Mouse (Mus musculus) stomach, embryonic 15.5 days (tissue): Measurements from ENCODE around the gene Pfn1. TPM values are rescaled to one million over a fixed set of nuclear protein-coding genes. Genes with fewer than 3 reads are reported as not detected.

ENCODE experiments used
- ATAC-seq: fragments of 200-750 bp; cut with Nextera tagmentation; 2 replicates; pipeline ENCODE4 v1.8.0; 2017; ENCODE audit warnings: low read depth, moderate number of reproducible peaks, moderate TSS enrichment; ENCODE audit not compliant: insufficient read depth, low FRiP score
- H3K27ac ChIP-seq: fragments of 300-500 bp; sonication (generic); 2 replicates; pipeline ENCODE4 v1.5.1; 2015; ENCODE audit warnings: mild to moderate bottlenecking, inconsistent platforms
- H3K27me3 ChIP-seq: fragments of 300-500 bp; sonication (generic); replicated peaks from 2 replicates; pipeline ENCODE4 v1.6.1; 2015; ENCODE audit warnings: inconsistent platforms
- H3K36me3 ChIP-seq: fragments of 300-500 bp; sonication (generic); 2 replicates; pipeline ENCODE4 v1.6.1; 2015; ENCODE audit warnings: inconsistent platforms
- H3K4me1 ChIP-seq: fragments of 300-500 bp; sonication (generic); 2 replicates; pipeline ENCODE4 v1.6.1; 2015; ENCODE audit warnings: inconsistent platforms
- H3K4me2 ChIP-seq: fragments of 300-500 bp; sonication (generic); 2 replicates; pipeline ENCODE4 v1.6.1; 2015; ENCODE audit warnings: mild to moderate bottlenecking, inconsistent platforms
- H3K4me3 ChIP-seq: fragments of 300-500 bp; sonication (generic); replicated peaks from 2 replicates; pipeline ENCODE4 v1.5.1; 2015; ENCODE audit warnings: inconsistent platforms
- H3K9ac ChIP-seq: fragments of 300-500 bp; sonication (generic); 2 replicates; pipeline ENCODE4 v1.6.1; 2015; ENCODE audit warnings: inconsistent platforms
- H3K9me3 ChIP-seq: fragments of 300-500 bp; sonication (generic); 2 replicates; pipeline ENCODE4 v1.6.1; 2016; ENCODE audit warnings: inconsistent platforms
- whole genome bisulfite sequencing: fragments of 180-500 bp; shearing (Covaris S2); methylation state at CpG from one replicate; pipeline ENCODE4 v1.1.7; 2015; 5-methylcytosine and 5-hydroxymethylcytosine counted together
- polyA plus RNA-seq: library from polyadenylated mRNA; unstranded; fragments of >200 nt; fragmentation: Nextera tagmentation; extraction: Ambion mirVana; gene quantifications from 2 replicates; pipeline ENCODE4 v1.2.1, GENCODE M21; 2015

Gene Pfn1
- polyA plus RNA-seq, 1 experiment from 2014 or later: 1,701 TPM

DNA sequence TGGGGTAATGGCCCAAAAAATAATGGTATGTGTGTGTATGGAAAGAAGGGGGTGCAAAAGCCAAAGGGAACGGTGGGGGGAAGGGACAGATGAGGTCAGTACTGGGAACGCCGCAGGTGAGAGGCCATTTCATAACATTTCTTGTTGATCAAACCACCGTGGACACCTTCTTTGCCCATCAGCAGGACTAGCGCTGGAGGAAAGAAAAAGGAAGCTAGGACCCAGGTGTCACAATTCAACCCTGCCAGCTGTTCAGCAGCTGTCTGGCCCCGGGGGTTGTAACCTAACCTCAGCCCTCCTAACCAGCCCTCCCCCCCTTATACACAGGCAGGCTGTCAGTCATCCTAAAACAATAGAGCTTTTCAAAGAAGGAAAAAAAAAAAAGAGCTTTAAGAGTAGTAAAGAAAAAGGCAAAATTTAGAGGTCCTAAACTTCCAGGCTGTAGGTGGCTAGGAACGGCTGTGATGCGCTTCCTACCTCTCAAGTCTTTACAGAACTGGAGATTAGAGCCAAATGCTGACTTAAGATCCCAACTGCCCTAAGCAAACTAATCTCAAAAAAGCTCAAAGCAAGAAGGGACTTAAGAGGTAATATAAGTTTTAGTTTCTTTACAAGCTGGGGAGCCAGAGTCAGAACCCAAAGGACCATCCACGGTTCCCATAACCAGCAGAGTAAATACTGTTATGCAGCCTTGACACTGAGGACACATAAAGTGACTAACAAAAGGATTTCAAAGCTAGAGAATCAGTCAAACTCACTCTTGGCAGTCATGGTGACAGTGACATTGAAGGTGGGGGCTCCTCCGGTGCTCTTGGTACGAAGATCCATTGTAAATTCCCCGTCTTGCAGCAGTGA is 2.2 kb downstream of the Pfn1 start:
- peak overlapping the region; percentile 73 for H3K4me3 ChIP-seq
- peaks cover 36% of the 10 kb centered on the region for H3K36me3 ChIP-seq
- H3K4me2 ChIP-seq: peak overlapping the region; percentile 94
- ATAC-seq: no peak
- peak overlapping the region; percentile 97 for H3K27ac ChIP-seq
- 46% methylated on average over 12 of the region's 12 CpGs for WGBS
- H3K9ac ChIP-seq: peak overlapping the region; percentile 89
- H3K9me3 ChIP-seq: no peaks in the 10 kb centered on the region
- peaks cover 58% of the 10 kb centered on the region for H3K4me1 ChIP-seq
- no peaks in the 10 kb centered on the region for H3K27me3 ChIP-seq

DNA sequence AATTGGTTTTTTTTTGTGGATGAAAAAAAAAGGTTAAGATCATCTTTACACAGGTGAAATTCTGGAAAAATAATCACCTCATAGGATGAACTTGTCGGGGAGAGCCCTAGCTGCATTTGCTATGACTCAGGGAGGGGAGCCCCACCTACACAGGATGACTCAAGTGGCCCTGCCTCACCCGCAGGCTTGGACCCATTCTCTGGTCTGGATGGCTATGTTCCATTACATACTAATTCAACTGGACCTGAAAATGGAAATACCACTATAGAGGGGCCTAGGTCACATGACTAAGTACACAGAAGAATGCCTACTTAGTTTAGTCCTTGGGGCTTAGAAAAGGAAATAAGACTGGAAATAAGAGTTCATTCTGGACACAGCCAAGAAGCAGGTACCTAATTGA is 3.1 kb downstream of the Pfn1 start:
- no peak for ATAC-seq
- Histone ChIP-seq H3K36me3 (peaks cover 36% of the 10 kb centered on the region), H3K9ac (no peak overlapping the region), H3K4me2 (peak overlapping the region; percentile 94), H3K4me3 (peak overlapping the region; percentile 5), H3K27me3 (no peaks in the 10 kb centered on the region), H3K4me1 (peaks cover 50% of the 10 kb centered on the region), H3K9me3 (no peaks in the 10 kb centered on the region), H3K27ac (peak overlapping the region; percentile 97)
- WGBS: 54% methylated on average over 2 of the region's 2 CpGs

- Histone ChIP-seq H3K4me1 (peaks cover 51% of the 10 kb centered on the region), H3K9ac (no peak overlapping the region), H3K27me3 (no peaks in the 10 kb centered on the region), H3K27ac (peak overlapping the region; percentile 97), H3K4me2 (peak overlapping the region; percentile 94), H3K36me3 (peaks cover 36% of the 10 kb centered on the region), H3K4me3 (peak overlapping the region; percentile 5), H3K9me3 (no peaks in the 10 kb centered on the region)
- WGBS: 57% methylated on average over 12 of the region's 12 CpGs
- ATAC-seq: no peak
Measured at GRCm38 (mm10) chr11:70650322-70651175, 3.9 kb downstream of the Pfn1 start.

DNA sequence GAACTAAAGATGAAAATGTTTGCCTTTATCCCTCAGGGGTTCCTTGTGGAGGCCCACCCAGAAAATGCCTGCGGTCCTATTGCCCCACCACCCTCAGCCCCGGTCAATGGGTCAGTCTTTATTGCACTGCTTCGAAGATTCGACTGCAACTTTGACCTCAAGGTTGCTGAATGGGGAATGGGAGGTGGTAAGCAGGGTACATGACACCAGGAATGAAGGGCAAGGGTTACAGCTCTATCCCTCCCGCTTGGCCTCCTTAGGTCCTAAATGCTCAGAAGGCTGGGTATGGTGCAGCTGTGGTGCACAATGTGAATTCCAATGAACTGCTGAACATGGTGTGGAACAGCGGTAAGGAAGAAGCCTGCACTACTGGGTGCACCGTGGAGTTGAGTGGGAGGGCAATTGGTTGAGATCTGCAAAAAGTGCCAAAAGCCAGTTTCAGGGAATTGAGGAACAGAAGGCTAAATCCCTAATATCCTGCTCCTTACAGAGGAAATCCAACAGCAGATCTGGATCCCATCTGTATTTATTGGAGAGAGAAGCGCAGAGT is 5.2 kb downstream of the Pfn1 start:
- Histone ChIP-seq H3K4me1 (peaks cover 53% of the 10 kb centered on the region), H3K9ac (no peak overlapping the region), H3K4me3 (peak overlapping the region; percentile 71; the same call in 1 of the 2 replicates), H3K27ac (peak overlapping the region; percentile 97), H3K36me3 (peaks cover 45% of the 10 kb centered on the region), H3K9me3 (no peaks in the 10 kb centered on the region), H3K27me3 (no peaks in the 10 kb centered on the region), H3K4me2 (peak overlapping the region; percentile 93)
- no peak for ATAC-seq
- 77% methylated on average over 8 of the region's 8 CpGs for WGBS

DNA sequence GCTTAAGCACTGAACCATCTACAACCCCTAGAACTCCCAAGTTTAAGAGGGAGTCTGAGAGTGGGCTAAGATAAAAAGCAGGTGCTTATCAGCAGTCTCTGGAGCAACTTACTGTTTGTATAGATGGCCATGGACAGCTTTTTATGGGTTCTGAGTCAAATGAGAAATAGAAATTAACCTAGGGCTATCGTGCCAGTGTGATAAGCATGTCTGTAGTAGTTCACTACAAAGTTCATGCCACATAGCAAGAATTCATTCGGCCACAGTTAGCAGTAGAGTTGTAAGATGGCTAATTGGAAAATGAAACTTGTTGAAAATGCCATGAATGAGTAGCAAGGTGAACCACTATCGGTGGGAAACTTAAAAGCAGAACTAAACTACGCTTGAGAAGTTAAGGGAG is 5.9 kb downstream of the Pfn1 start:
- H3K36me3 ChIP-seq: peaks cover 48% of the 10 kb centered on the region
- peak overlapping the region; percentile 71 for H3K4me3 ChIP-seq
- WGBS: 72% methylated on average over 4 of the region's 4 CpGs
- H3K9me3 ChIP-seq: no peaks in the 10 kb centered on the region
- peak overlapping the region; percentile 97; the same call in 1 of the 2 replicates for H3K27ac ChIP-seq
- ATAC-seq: no peak
- peak overlapping the region; percentile 21; the same call in 1 of the 2 replicates for H3K9ac ChIP-seq
- no peaks in the 10 kb centered on the region for H3K27me3 ChIP-seq
- peaks cover 53% of the 10 kb centered on the region for H3K4me1 ChIP-seq
- peak overlapping the region; percentile 93 for H3K4me2 ChIP-seq

DNA sequence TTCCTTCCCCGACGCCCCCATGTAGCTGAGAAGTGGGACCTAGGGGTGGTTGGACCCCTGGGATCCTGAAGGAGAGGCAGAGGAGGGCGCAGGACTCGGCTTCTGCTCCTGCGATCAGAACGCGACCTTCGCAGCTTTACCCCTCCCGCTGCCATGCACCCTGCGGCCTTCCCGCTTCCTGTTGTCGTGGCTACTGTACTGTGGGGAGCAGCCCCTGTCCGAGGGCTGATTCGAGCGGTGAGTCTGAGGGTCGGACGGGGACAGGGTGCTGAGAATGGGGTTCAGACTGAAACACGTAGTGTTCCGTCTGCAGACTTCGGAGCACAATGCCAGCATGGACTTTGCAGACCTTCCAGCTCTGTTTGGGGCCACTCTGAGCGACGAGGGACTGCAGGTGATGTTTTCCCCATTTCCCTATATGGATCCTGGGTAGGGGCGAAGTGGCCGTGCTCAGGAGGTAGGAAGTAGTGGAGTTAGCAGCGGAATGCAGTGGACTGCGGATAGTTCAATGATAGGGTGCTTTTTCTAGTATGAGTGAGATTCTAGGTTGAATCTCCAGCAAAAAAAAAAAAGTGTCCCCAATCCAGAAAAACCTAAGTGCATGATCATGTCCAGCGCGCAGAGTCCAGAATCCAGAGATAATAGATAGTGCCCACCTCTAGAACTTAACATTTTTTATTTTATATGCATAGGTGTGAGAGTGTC is 6.6 kb downstream of the Pfn1 start:
- H3K4me1 ChIP-seq: peaks cover 52% of the 10 kb centered on the region
- no peaks in the 10 kb centered on the region for H3K9me3 ChIP-seq
- WGBS: 3% methylated on average over 28 of the region's 28 CpGs
- no peaks in the 10 kb centered on the region for H3K27me3 ChIP-seq
- peak overlapping the region; percentile 97 for H3K9ac ChIP-seq
- H3K36me3 ChIP-seq: peaks cover 52% of the 10 kb centered on the region
- peak overlapping the region; percentile 97 for H3K27ac ChIP-seq
- H3K4me3 ChIP-seq: peak overlapping the region; percentile 71
- ATAC-seq: no peak
- peak overlapping the region; percentile 93 for H3K4me2 ChIP-seq

- peak; percentile 84 for ATAC-seq
- H3K36me3 ChIP-seq: peaks cover 48% of the 10 kb centered on the region
- peaks cover 44% of the 10 kb centered on the region for H3K4me1 ChIP-seq
- WGBS: under 1% methylated on average over 63 of the region's 63 CpGs
- no peaks in the 10 kb centered on the region for H3K9me3 ChIP-seq
- peak within 1 kb of the TSS; percentile 97 for H3K9ac ChIP-seq
- peak within 1 kb of the TSS; percentile 93 for H3K4me2 ChIP-seq
- no peaks in the 10 kb centered on the region for H3K27me3 ChIP-seq
- peak within 1 kb of the TSS; percentile 71 for H3K4me3 ChIP-seq
- peak within 1 kb of the TSS; percentile 97 for H3K27ac ChIP-seq
Measured at GRCm38 (mm10) chr11:70646691-70647650, 7.5 kb downstream of the Pfn1 start, which contains the start of the genes Rnf167 and Slc25a11. TSS of gene Rnf167 (plus strand) at chr11:70647235. TSS of gene Slc25a11 (minus strand) at chr11:70647479.

DNA sequence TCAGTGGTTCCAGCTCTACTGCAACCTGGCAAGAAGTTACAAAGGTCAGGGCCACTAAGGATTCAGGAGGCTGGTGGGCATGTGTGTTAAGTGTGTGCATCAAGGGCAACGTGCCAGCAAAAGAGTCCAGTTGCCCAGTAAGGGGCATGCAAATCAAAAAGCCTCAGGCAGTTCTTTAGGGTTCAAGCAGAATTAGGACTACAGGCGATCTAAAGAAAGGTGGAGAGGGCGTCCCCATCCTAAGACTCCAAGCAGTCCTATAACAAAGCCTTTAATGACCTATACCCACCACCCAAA is 8.2 kb downstream of the Pfn1 start:
- H3K4me2 ChIP-seq: peak overlapping the region; percentile 71
- H3K27ac ChIP-seq: peak overlapping the region; percentile 90
- no peak for ATAC-seq
- 24% methylated on average over 3 of the region's 3 CpGs for WGBS
- peak overlapping the region; percentile 88 for H3K9ac ChIP-seq
- peak overlapping the region; percentile 71 for H3K4me3 ChIP-seq
- no peaks in the 10 kb centered on the region for H3K9me3 ChIP-seq
- H3K4me1 ChIP-seq: peaks cover 37% of the 10 kb centered on the region
- H3K27me3 ChIP-seq: no peaks in the 10 kb centered on the region
- peaks cover 42% of the 10 kb centered on the region for H3K36me3 ChIP-seq

GRCm38 (mm10) chr11:70645461-70646258 is 8.8 kb downstream of the Pfn1 start:
- H3K4me1 ChIP-seq: peaks cover 32% of the 10 kb centered on the region
- 86% methylated on average over 12 of the region's 12 CpGs for WGBS
- ATAC-seq: no peak

DNA sequence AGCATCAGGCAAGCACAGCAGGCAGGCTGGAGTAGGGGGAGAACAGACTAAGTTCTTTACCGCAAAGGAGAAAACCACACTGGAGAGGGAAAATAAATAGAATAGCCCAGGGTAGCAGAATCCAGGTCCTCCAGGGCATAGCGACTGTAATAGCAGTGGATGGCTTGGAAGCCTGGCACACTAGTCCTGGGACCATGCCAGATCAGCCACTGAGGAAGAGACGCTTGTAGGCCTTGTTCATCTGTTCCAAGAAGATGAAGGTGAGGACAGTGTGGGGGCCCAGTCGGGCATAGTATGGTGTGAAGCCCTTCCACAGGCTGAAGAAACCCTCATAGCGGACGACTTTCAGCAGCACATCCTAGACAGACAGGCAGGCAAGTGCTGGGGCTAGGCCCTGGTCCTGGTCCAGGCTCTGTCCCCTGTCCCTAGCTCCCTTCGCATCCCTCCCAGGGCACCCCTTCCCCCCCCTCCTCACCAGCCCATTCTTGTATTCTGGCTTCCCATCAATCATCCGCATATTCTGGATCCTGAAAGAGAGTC is 9.8 kb downstream of the Pfn1 start:
- no peak overlapping the region for H3K9ac ChIP-seq
- H3K36me3 ChIP-seq: peaks cover 30% of the 10 kb centered on the region
- no peak for ATAC-seq
- H3K4me3 ChIP-seq: no peak overlapping the region
- H3K4me2 ChIP-seq: no peak overlapping the region
- peaks cover 25% of the 10 kb centered on the region for H3K4me1 ChIP-seq
- WGBS: 96% methylated on average over 8 of the region's 8 CpGs
- H3K27ac ChIP-seq: no peak overlapping the region
- no peaks in the 10 kb centered on the region for H3K9me3 ChIP-seq
- H3K27me3 ChIP-seq: no peaks in the 10 kb centered on the region

More at GRCm38 (mm10) chr11:70645461-70646258, 8.8 kb downstream of the Pfn1 start:
- Histone ChIP-seq H3K9ac (peak overlapping the region; percentile 88), H3K4me2 (peak overlapping the region; percentile 71), H3K4me3 (peak overlapping the region; percentile 71), H3K9me3 (no peaks in the 10 kb centered on the region), H3K27ac (peak overlapping the region; percentile 90; the same call in 1 of the 2 replicates), H3K27me3 (no peaks in the 10 kb centered on the region), H3K36me3 (peaks cover 37% of the 10 kb centered on the region)
